Comparison of ENCODE assay signal across 13 mouse cellular contexts in genomic region chr4:35130411-35130948, GRCm38 (mm10). TPM values are rescaled to one million over a fixed set of nuclear protein-coding genes. Genes with fewer than 3 reads are reported as not detected.
A peak's percentile ranks its signal among the peaks of the same experiment; 100 is the strongest.
DNase-seq lines count a peak whose midpoint lies in the region; ATAC-seq and TF ChIP-seq lines count a peak whose summit lies in the region.
"Had no signal": no experiment of that assay in that cellular context is flagged by ENCODE, and none has a peak within 500 bp of the region (broad histone marks: within the 10 kb centered on the region; RNA-seq: fewer than 3 reads in every experiment).

No protein-coding gene starts in this region.

- peaks cover 34% of the 10 kb centered on the region for H3K4me1 ChIP-seq in liver, adult 2 months (ENCODE audit: control insufficient read depth, insufficient read depth, low read length)
- peaks cover 6% of the 10 kb centered on the region for H3K4me1 ChIP-seq in liver, embryonic 11.5 days (replicated peaks; ENCODE audit: control insufficient read depth, insufficient read depth, low read length)
- peaks cover 5% of the 10 kb centered on the region for H3K4me1 ChIP-seq in bone marrow, adult 2 months (ENCODE audit: control insufficient read depth, insufficient read depth, low read length)
- peaks cover 25% of the 10 kb centered on the region for H3K4me1 ChIP-seq in lung, embryonic 16.5 days (replicated peaks; ENCODE audit: control insufficient read depth, insufficient read depth, low read length)
- H3K4me1 ChIP-seq in stomach, embryonic 15.5 days: peaks cover 25% of the 10 kb centered on the region
- peaks cover 11% of the 10 kb centered on the region; the same call in 1 of the 2 replicates for H3K4me1 ChIP-seq in liver, embryonic 12.5 days

- no peak for ATAC-seq in liver, embryonic 11.5 days (replicated peaks; ENCODE audit: low FRiP score)
- ATAC-seq in lung, embryonic 16.5 days (ENCODE audit: low read depth): peak; percentile 88
- peak; percentile 48; the same call in 1 of the 2 replicates for ATAC-seq in stomach, embryonic 15.5 days (ENCODE audit: insufficient read depth, low FRiP score, low read depth)
- ATAC-seq in liver, embryonic 12.5 days: no peak
- ATAC-seq: midbrain, embryonic 15.5 days had no signal

- no peak for TF ChIP-seq POLR2A in liver, adult 2 months (IDR thresholded peaks at IDR 0.05; ENCODE audit: extremely low read depth, insufficient read depth, low read length)
- TF ChIP-seq POLR2A in bone marrow, adult 2 months (IDR thresholded peaks at IDR 0.05; ENCODE audit: borderline replicate concordance, control insufficient read depth, low read depth, low read length): no peak

- WGBS in liver, adult 2 months: 50% methylated on average over 6 of the region's 6 CpGs
- 44% methylated on average over 6 of the region's 6 CpGs for WGBS in liver, embryonic 11.5 days
- WGBS in bone marrow, adult 2 months: 9% methylated on average over 6 of the region's 6 CpGs
- 8% methylated on average over 6 of the region's 6 CpGs for WGBS in lung, embryonic 16.5 days
- 28% methylated on average over 6 of the region's 6 CpGs for WGBS in stomach, embryonic 15.5 days
- 33% methylated on average over 6 of the region's 6 CpGs for WGBS in liver, embryonic 12.5 days (ENCODE audit: insufficient replicate concordance)

- no peaks in the 10 kb centered on the region for H3K36me3 ChIP-seq in liver, adult 2 months (ENCODE audit: control insufficient read depth, insufficient read depth, low read length)
- no peaks in the 10 kb centered on the region for H3K36me3 ChIP-seq in liver, embryonic 11.5 days (ENCODE audit: control insufficient read depth, insufficient read depth, low read length)
- no peaks in the 10 kb centered on the region for H3K36me3 ChIP-seq in lung, embryonic 16.5 days (ENCODE audit: control insufficient read depth, insufficient read depth, low read length)
- H3K36me3 ChIP-seq in stomach, embryonic 15.5 days: no peaks in the 10 kb centered on the region
- no peaks in the 10 kb centered on the region for H3K36me3 ChIP-seq in liver, embryonic 12.5 days
- H3K36me3 ChIP-seq: midbrain, embryonic 15.5 days had no signal

- H3K4me2 ChIP-seq in liver, embryonic 11.5 days: no peak overlapping the region
- peak overlapping the region; percentile 25; the same call in 1 of the 2 replicates for H3K4me2 ChIP-seq in lung, embryonic 16.5 days (ENCODE audit: low read depth, low read length)
- 0 out of 2 replicates have a peak overlapping the region, but pooled peaks have one; percentile 2 for H3K4me2 ChIP-seq in stomach, embryonic 15.5 days
- H3K4me2 ChIP-seq in liver, embryonic 12.5 days: no peak overlapping the region
- H3K4me2 ChIP-seq: midbrain, embryonic 15.5 days had no signal

- no peak overlapping the region for H3K9ac ChIP-seq in liver, adult 2 months (ENCODE audit: low read depth, low read length)
- H3K9ac ChIP-seq in liver, embryonic 11.5 days (ENCODE audit: low read depth, low read length): no peak overlapping the region
- H3K9ac ChIP-seq in lung, embryonic 16.5 days (ENCODE audit: low read length): no peak overlapping the region
- no peak overlapping the region for H3K9ac ChIP-seq in stomach, embryonic 15.5 days
- H3K9ac ChIP-seq in liver, embryonic 12.5 days: no peak overlapping the region
- H3K9ac ChIP-seq: midbrain, embryonic 15.5 days had no signal

- no peaks in the 10 kb centered on the region for H3K9me3 ChIP-seq in liver, embryonic 11.5 days (ENCODE audit: control insufficient read depth, low read length)
- no peaks in the 10 kb centered on the region for H3K9me3 ChIP-seq in lung, embryonic 16.5 days (ENCODE audit: control insufficient read depth, low read length)
- no peaks in the 10 kb centered on the region for H3K9me3 ChIP-seq in stomach, embryonic 15.5 days
- no peaks in the 10 kb centered on the region for H3K9me3 ChIP-seq in liver, embryonic 12.5 days (replicated peaks)
- H3K9me3 ChIP-seq: midbrain, embryonic 15.5 days had no signal

- no peak overlapping the region for H3K4me3 ChIP-seq in liver, adult 2 months (ENCODE audit: insufficient read depth, low read depth, low read length)
- H3K4me3 ChIP-seq in liver, embryonic 11.5 days (ENCODE audit: low read depth, low read length): no peak overlapping the region
- no peak overlapping the region for H3K4me3 ChIP-seq in bone marrow, adult 2 months (replicated peaks; ENCODE audit: control insufficient read depth, low read depth, low read length)
- no peak overlapping the region for H3K4me3 ChIP-seq in lung, embryonic 16.5 days (ENCODE audit: low read length)
- no peak overlapping the region for H3K4me3 ChIP-seq in stomach, embryonic 15.5 days (replicated peaks)
- H3K4me3 ChIP-seq in liver, embryonic 12.5 days: no peak overlapping the region
- H3K4me3 ChIP-seq: midbrain, embryonic 15.5 days had no signal

- peaks cover 23% of the 10 kb centered on the region; the same call in 1 of the 2 replicates for H3K79me2 ChIP-seq in liver, adult 2 months (ENCODE audit: control insufficient read depth, insufficient read depth, low read length)

- peak; percentile 43 for DNase-seq in liver, adult 2 months (ENCODE audit: extremely low read depth, low read depth, low spot score)
- DNase-seq in liver, embryonic 11.5 days (ENCODE audit: low spot score): no peak
- no peak for DNase-seq in left cerebral cortex, adult 18-20 months (ENCODE audit: low spot score in 2 of 2)
- no peak for DNase-seq in cerebellum, postnatal 25 days
- DNase-seq: kidney, adult 18-20 months; retina, postnatal 1 day had no signal

- H3K27ac ChIP-seq in liver, adult 2 months (replicated peaks; ENCODE audit: insufficient read depth, low read depth, low read length): no peak overlapping the region
- no peak overlapping the region for H3K27ac ChIP-seq in liver, embryonic 11.5 days (ENCODE audit: low read depth, low read length)
- peak overlapping the region; percentile 56; the same call in 1 of the 2 replicates for H3K27ac ChIP-seq in bone marrow, adult 2 months (ENCODE audit: control insufficient read depth, insufficient read depth, low read depth, low read length, poor library complexity)
- H3K27ac ChIP-seq in lung, embryonic 16.5 days (ENCODE audit: low read length): peak overlapping the region; percentile 61
- H3K27ac ChIP-seq in stomach, embryonic 15.5 days: peak overlapping the region; percentile 19; the same call in 1 of the 2 replicates
- H3K27ac ChIP-seq in liver, embryonic 12.5 days: no peak overlapping the region
- H3K27ac ChIP-seq: midbrain, embryonic 15.5 days had no signal

- H3K27me3 ChIP-seq in liver, adult 2 months (ENCODE audit: control insufficient read depth, insufficient read depth, low read length): no peaks in the 10 kb centered on the region
- H3K27me3 ChIP-seq in liver, embryonic 11.5 days (replicated peaks; ENCODE audit: control insufficient read depth, insufficient read depth, low read length): no peaks in the 10 kb centered on the region
- H3K27me3 ChIP-seq in lung, embryonic 16.5 days (ENCODE audit: control insufficient read depth, insufficient read depth, low read depth, low read length): no peaks in the 10 kb centered on the region
- H3K27me3 ChIP-seq in stomach, embryonic 15.5 days (replicated peaks): no peaks in the 10 kb centered on the region
- no peaks in the 10 kb centered on the region for H3K27me3 ChIP-seq in liver, embryonic 12.5 days (replicated peaks)
- H3K27me3 ChIP-seq: midbrain, embryonic 15.5 days had no signal

- TF ChIP-seq CTCF in liver, adult 2 months (IDR thresholded peaks at IDR 0.05; ENCODE audit: low read depth, low read length): no peak
- no peak for TF ChIP-seq CTCF in bone marrow, adult 2 months (IDR thresholded peaks at IDR 0.05; ENCODE audit: control insufficient read depth, insufficient read depth, low read length)

RNA-seq across cellular contexts. Expression of gene Ifnk, which starts 21.4 kb away (rescaled TPM):
- total RNA-seq in liver, adult 2 months (2014; rRNA removed): not detected in 2 replicates
- polyA plus RNA-seq in liver, adult 2 months (2012; rRNA removed): not detected in 2 replicates
- polyA plus RNA-seq in liver, embryonic 11.5 days (2014; fragmentation: Nextera tagmentation; extraction: Ambion mirVana): 0.39 TPM in 1 of 2 replicates, not detected in the other
- not detected in 2 replicates for polyA plus RNA-seq in bone marrow, adult 2 months (2011; ENCODE audit: insufficient read depth, insufficient read length, low replicate concordance, missing spikeins)
- polyA plus RNA-seq in lung, embryonic 16.5 days (2015; fragmentation: Nextera tagmentation; extraction: Ambion mirVana): not detected in 2 replicates
- polyA plus RNA-seq in stomach, embryonic 15.5 days (2015; fragmentation: Nextera tagmentation; extraction: Ambion mirVana): 0.39 and 0.73 TPM in 2 replicates
- 0.17 TPM in 1 of 2 replicates, not detected in the other for polyA plus RNA-seq in liver, embryonic 12.5 days (2016; fragmentation: Nextera tagmentation; extraction: Ambion mirVana)
- total RNA-seq in left cerebral cortex, adult 18-20 months (2021): not detected
- polyA plus RNA-seq: embryonic facial prominence, embryonic 14.5 days; limb, embryonic 11.5 days; midbrain, embryonic 15.5 days had no signal

RNA-seq across cellular contexts. Expression of gene Mob3b, which starts 26.8 kb away (rescaled TPM):
- total RNA-seq in liver, adult 2 months (2014; rRNA removed): 18.3 and 23.6 TPM in 2 replicates
- 13.4 and 16.5 TPM in 2 replicates for polyA plus RNA-seq in liver, adult 2 months (2012; rRNA removed)
- polyA plus RNA-seq in liver, embryonic 11.5 days (2014; fragmentation: Nextera tagmentation; extraction: Ambion mirVana): 6.7 and 7.6 TPM in 2 replicates
- polyA plus RNA-seq in bone marrow, adult 2 months (2011; ENCODE audit: insufficient read depth, insufficient read length, low replicate concordance, missing spikeins): 1.0 and 2.2 TPM in 2 replicates
- polyA plus RNA-seq in lung, embryonic 16.5 days (2015; fragmentation: Nextera tagmentation; extraction: Ambion mirVana): 11.5 and 12.1 TPM in 2 replicates
- polyA plus RNA-seq in stomach, embryonic 15.5 days (2015; fragmentation: Nextera tagmentation; extraction: Ambion mirVana): 29.5 and 32.1 TPM in 2 replicates
- polyA plus RNA-seq in liver, embryonic 12.5 days (2016; fragmentation: Nextera tagmentation; extraction: Ambion mirVana): 6.0 and 7.1 TPM in 2 replicates
- 1 to 10 TPM; 5.2 to 5.9 TPM for total RNA-seq in left cerebral cortex, adult 18-20 months (2021)

Comparison
In these comparisons a context has a peak if more than half of its experiments do, and no peak if none do; other contexts are left out.
1. H3K27ac ChIP-seq: peak in bone marrow, adult 2 months (single experiment), lung, embryonic 16.5 days (single experiment) and stomach, embryonic 15.5 days (single experiment); none in liver, adult 2 months (single experiment), liver, embryonic 11.5 days (single experiment) and liver, embryonic 12.5 days (single experiment).
2. ATAC-seq: peak in lung, embryonic 16.5 days (single experiment) and stomach, embryonic 15.5 days (single experiment); none in liver, embryonic 11.5 days (single experiment) and liver, embryonic 12.5 days (single experiment).
3. H3K4me2 ChIP-seq: peak in lung, embryonic 16.5 days (single experiment) and stomach, embryonic 15.5 days (single experiment); none in liver, embryonic 11.5 days (single experiment) and liver, embryonic 12.5 days (single experiment).